Mouse (Mus musculus): Measurements from ENCODE around the gene Zfp90.

GRCm38 (mm10) chr8:106404825-106405224 lies 10.3 kb upstream of the Zfp90 start:
- no peak for TF ChIP-seq TAL1 (IDR thresholded peaks at IDR 0.05; ENCODE audit: low read length)
- TF ChIP-seq GATA1 (IDR thresholded peaks at IDR 0.05; ENCODE audit: low read length): no peak
